Mouse (Mus musculus): ENCODE results near the gene Susd6.

DNA sequence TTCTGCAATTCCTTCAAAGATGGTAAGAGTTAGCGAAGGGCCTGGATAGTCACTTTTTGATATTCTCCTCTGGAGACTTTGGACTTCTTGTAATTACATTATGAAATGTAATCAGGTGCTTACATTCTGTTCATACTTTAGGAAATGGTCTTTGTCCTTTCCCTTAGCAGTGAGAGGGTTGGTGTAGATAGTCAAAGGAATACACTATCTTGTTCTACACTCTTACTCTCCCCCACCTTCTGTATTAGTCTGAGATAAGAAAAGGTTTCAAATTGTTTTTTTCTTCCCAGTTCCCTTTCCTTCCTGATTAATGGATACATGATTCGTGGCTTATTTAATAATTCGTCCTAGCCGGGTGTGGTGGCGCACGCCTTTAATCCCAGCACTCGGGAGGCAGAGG, 32.2 kb downstream of the Susd6 start:
- TF ChIP-seq CTCF (IDR thresholded peaks at IDR 0.05; ENCODE audit: low read depth, low read length) (no peak), TAL1 (conservative IDR thresholded peaks at IDR 0.05; ENCODE audit: low read depth, low read length) (no peak), GATA1 (IDR thresholded peaks at IDR 0.05; ENCODE audit: borderline replicate concordance, low read length) (no peak), POLR2AphosphoS5 (IDR thresholded peaks at IDR 0.05; ENCODE audit: insufficient replicate concordance, low read depth, low read length) (no peak)

Data from G1E (cell line).